Mouse (Mus musculus) heart, adult 2 months (tissue): ENCODE data around the gene Mad2l2.

Experiments used
- CTCF ChIP-seq: fragments of 200-600 bp; IDR thresholded peaks from 2 replicates; pipeline ENCODE4 v1.8.1; 2022; ENCODE audit warnings: antibody characterized with exemption, mild to moderate bottlenecking, moderate library complexity
- EP300 ChIP-seq: fragments of 200-500 bp; IDR thresholded peaks from 2 replicates; pipeline ENCODE4 v1.6.1; 2011; ENCODE audit warnings: low read depth, low read length, control low read depth; ENCODE audit not compliant: insufficient read depth
- POLR2A ChIP-seq: fragments of 200-500 bp; IDR thresholded peaks from 2 replicates; pipeline ENCODE4 v1.6.1; 2011; ENCODE audit warnings: mild to moderate bottlenecking, low read depth, low read length, control low read depth; ENCODE audit not compliant: insufficient read depth

GRCm38 (mm10) chr4:148112519-148112918 lies 17.7 kb upstream of the Mad2l2 start:
- TF ChIP-seq CTCF (no peak), POLR2A (no peak), EP300 (no peak)
